Mouse (Mus musculus): ENCODE results near the gene Spata32.

- TF ChIP-seq CTCF (IDR thresholded peaks at IDR 0.05; ENCODE audit: insufficient read depth, low read depth, low read length) (no peak), POLR2A (IDR thresholded peaks at IDR 0.05; ENCODE audit: insufficient read depth, low read depth, low read length) (no peak)
These were observed 36.3 kb downstream of the Spata32 start for GRCm38 (mm10) chr11:103181911-103182310.

Data from olfactory bulb, adult 2 months (tissue).